Mouse (Mus musculus) midbrain, postnatal 0 days (tissue): ENCODE results near the gene Eif2b5. TPM values are rescaled to one million over a fixed set of nuclear protein-coding genes. Genes with fewer than 3 reads are reported as not detected.

Experiments used
- ATAC-seq: fragments of 200-750 bp; cut with Nextera tagmentation; 2 replicates; pipeline ENCODE4 v1.8.0; 2017; ENCODE audit warnings: moderate number of reproducible peaks, mild to moderate bottlenecking, moderate TSS enrichment, moderate library complexity; ENCODE audit not compliant: low FRiP score
- DNase-seq: peaks from one replicate; pipeline ENCODE4 v3.0.0-alpha.2; 2015; ENCODE audit warnings: low spot score
- H3K27ac ChIP-seq: fragments of 300-500 bp; sonication (generic); 2 replicates; pipeline ENCODE4 v1.5.1; 2014; ENCODE audit warnings: low read depth, mild to moderate bottlenecking, low read length, mixed read lengths
- H3K27me3 ChIP-seq: fragments of 300-500 bp; sonication (generic); 2 replicates; pipeline ENCODE4 v1.6.1; 2014; ENCODE audit warnings: low read length, control low read depth, mixed read lengths; ENCODE audit not compliant: insufficient read depth
- H3K36me3 ChIP-seq: fragments of 300-500 bp; sonication (generic); 2 replicates; pipeline ENCODE4 v1.6.1; 2014; ENCODE audit warnings: low read length, control low read depth, mixed read lengths; ENCODE audit not compliant: insufficient read depth
- H3K4me1 ChIP-seq: fragments of 300-500 bp; sonication (generic); 2 replicates; pipeline ENCODE4 v1.6.1; 2014; ENCODE audit warnings: mild to moderate bottlenecking, control low read depth, antibody characterized with exemption, low read length, mixed read lengths; ENCODE audit not compliant: insufficient read depth
- H3K4me2 ChIP-seq: fragments of 300-500 bp; sonication (generic); 2 replicates; pipeline ENCODE4 v1.6.1; 2014; ENCODE audit warnings: low read depth, mild to moderate bottlenecking, low read length, mixed read lengths; ENCODE audit not compliant: poor library complexity, severe bottlenecking
- H3K4me3 ChIP-seq: fragments of 300-500 bp; sonication (generic); 2 replicates; pipeline ENCODE4 v1.5.1; 2014; ENCODE audit warnings: low read depth, mild to moderate bottlenecking, low read length, moderate library complexity
- H3K9ac ChIP-seq: fragments of 300-500 bp; sonication (generic); replicated peaks from 2 replicates; pipeline ENCODE4 v1.6.1; 2014; ENCODE audit warnings: mild to moderate bottlenecking, low read length, moderate library complexity, mixed read lengths; ENCODE audit not compliant: poor library complexity, severe bottlenecking
- H3K9me3 ChIP-seq: fragments of 300-500 bp; sonication (generic); 2 replicates; pipeline ENCODE4 v1.6.1; 2016; ENCODE audit warnings: low read length, control low read depth
- CTCF ChIP-seq: IDR thresholded peaks from 2 replicates; pipeline ENCODE4 v1.5.1; 2016; ENCODE audit warnings: antibody characterized with exemption, mild to moderate bottlenecking
- WGBS: fragments of 180-500 bp; shearing (Covaris S2); extraction: QIAGEN DNeasy Blood & Tissue Kit; methylation state at CpG from one replicate; pipeline ENCODE4 v1.1.7; 2014; 5-methylcytosine and 5-hydroxymethylcytosine counted together
- polyA plus RNA-seq: library from polyadenylated mRNA; unstranded; fragments of >200 nt; fragmentation: Nextera tagmentation; extraction: Ambion mirVana; gene quantifications from 2 replicates; pipeline ENCODE4 v1.2.1, GENCODE M21; 2015
- total RNA-seq: library from RNA; depleted of rRNA; stranded (reverse); fragments of >200 nt; gene quantifications from 2 replicates; pipeline ENCODE4 v1.2.3, GENCODE M21; 2014; rRNA removed

The Eif2b5 gene
- total and polyA plus RNA-seq, 2 experiments from 2014 or later = 70.0 to 87.2 TPM

- Histone ChIP-seq H3K9me3 (no peaks in the 10 kb centered on the region), H3K9ac (no peak overlapping the region), H3K36me3 (peaks cover 72% of the 10 kb centered on the region), H3K4me3 (no peak overlapping the region), H3K4me2 (no peak overlapping the region), H3K4me1 (no peaks in the 10 kb centered on the region), H3K27me3 (no peaks in the 10 kb centered on the region), H3K27ac (no peak overlapping the region)
- 76% methylated on average over 7 of the region's 7 CpGs for WGBS
- no peak for ATAC-seq
- TF ChIP-seq CTCF = no peak
- no peak for DNase-seq
Measured at GRCm38 (mm10) chr16:20557381-20557780, 58.8 kb downstream of the Eif2b5 start.

Other genes with a start within 250 kb of the Eif2b5 start
- gene Parl, start 196.4 kb upstream of the Eif2b5 start, total RNA-seq = 31.8 and 104 TPM in 2 replicates
- 81.8 and 82.3 TPM in 2 replicates for gene Parl, start 196.4 kb upstream of the Eif2b5 start, polyA plus RNA-seq
- gene Cyp2ab1, start 173.4 kb upstream of the Eif2b5 start, total RNA-seq = not detected in 2 replicates
- not detected in 2 replicates for gene Cyp2ab1, start 173.4 kb upstream of the Eif2b5 start, polyA plus RNA-seq
- gene Abcc5, start 72.4 kb upstream of the Eif2b5 start, total RNA-seq = 68.7 and 90.1 TPM in 2 replicates
- 98.7 and 110 TPM in 2 replicates for gene Abcc5, start 72.4 kb upstream of the Eif2b5 start, polyA plus RNA-seq
- 44.9 and 46.3 TPM in 2 replicates for gene Dvl3, start 18.2 kb downstream of the Eif2b5 start, total RNA-seq
- gene Dvl3, start 18.2 kb downstream of the Eif2b5 start, polyA plus RNA-seq = 24.6 and 29.5 TPM in 2 replicates
- 975 and 994 TPM in 2 replicates for gene Ap2m1, start 36.7 kb downstream of the Eif2b5 start, total RNA-seq
- 1,551 and 1,562 TPM in 2 replicates for gene Ap2m1, start 36.7 kb downstream of the Eif2b5 start, polyA plus RNA-seq
- 65.3 and 76.0 TPM in 2 replicates for gene Abcf3, start 49.8 kb downstream of the Eif2b5 start, total RNA-seq
- 73.1 and 75.2 TPM in 2 replicates for gene Abcf3, start 49.8 kb downstream of the Eif2b5 start, polyA plus RNA-seq
- gene Vwa5b2, start 90.7 kb downstream of the Eif2b5 start, total RNA-seq = 65.7 and 66.6 TPM in 2 replicates
- 35.5 and 36.4 TPM in 2 replicates for gene Vwa5b2, start 90.7 kb downstream of the Eif2b5 start, polyA plus RNA-seq
- 5.2 and 6.8 TPM in 2 replicates for gene Eef1akmt4, start 112.8 kb downstream of the Eif2b5 start, total RNA-seq
- gene Eef1akmt4, start 112.8 kb downstream of the Eif2b5 start, polyA plus RNA-seq = 3.3 TPM in 2 replicates
- gene Gm49333, start 112.8 kb downstream of the Eif2b5 start, total RNA-seq = not detected in 2 replicates
- gene Gm49333, start 112.8 kb downstream of the Eif2b5 start, polyA plus RNA-seq = not detected in 2 replicates
- gene Alg3, start 112.9 kb downstream of the Eif2b5 start, total RNA-seq = 21.3 and 38.2 TPM in 2 replicates
- gene Alg3, start 112.9 kb downstream of the Eif2b5 start, polyA plus RNA-seq = 32.7 and 36.4 TPM in 2 replicates
- gene Camk2n2, start 122.5 kb downstream of the Eif2b5 start, total RNA-seq = 86.3 and 111 TPM in 2 replicates
- 85.4 and 87.6 TPM in 2 replicates for gene Camk2n2, start 122.5 kb downstream of the Eif2b5 start, polyA plus RNA-seq
- 24.4 and 26.9 TPM in 2 replicates for gene Ece2, start 131.0 kb downstream of the Eif2b5 start, total RNA-seq
- 16.7 and 16.9 TPM in 2 replicates for gene Ece2, start 131.0 kb downstream of the Eif2b5 start, polyA plus RNA-seq
- gene Psmd2, start 152.8 kb downstream of the Eif2b5 start, total RNA-seq = 201 and 235 TPM in 2 replicates
- 311 and 316 TPM in 2 replicates for gene Psmd2, start 152.8 kb downstream of the Eif2b5 start, polyA plus RNA-seq
- gene Eif4g1, start 169.5 kb downstream of the Eif2b5 start, total RNA-seq = 403 and 430 TPM in 2 replicates
- gene Eif4g1, start 169.5 kb downstream of the Eif2b5 start, polyA plus RNA-seq = 102 and 118 TPM in 2 replicates
- 152 and 173 TPM in 2 replicates for gene Fam131a, start 194.4 kb downstream of the Eif2b5 start, total RNA-seq
- gene Fam131a, start 194.4 kb downstream of the Eif2b5 start, polyA plus RNA-seq = 70.9 and 75.9 TPM in 2 replicates
- gene Polr2h, start 218.8 kb downstream of the Eif2b5 start, total RNA-seq = 40.0 and 40.3 TPM in 2 replicates
- 72.3 and 84.6 TPM in 2 replicates for gene Polr2h, start 218.8 kb downstream of the Eif2b5 start, polyA plus RNA-seq
- gene Clcn2, start 218.9 kb downstream of the Eif2b5 start, total RNA-seq = 61.9 and 69.4 TPM in 2 replicates
- 21.1 and 21.9 TPM in 2 replicates for gene Clcn2, start 218.9 kb downstream of the Eif2b5 start, polyA plus RNA-seq
- 17.1 and 18.1 TPM in 2 replicates for gene Chrd, start 234.3 kb downstream of the Eif2b5 start, total RNA-seq
- gene Chrd, start 234.3 kb downstream of the Eif2b5 start, polyA plus RNA-seq = 4.1 TPM in 2 replicates
- 0.71 and 1.8 TPM in 2 replicates for gene Thpo, start 235.7 kb downstream of the Eif2b5 start, total RNA-seq
- 0.76 and 0.81 TPM in 2 replicates for gene Thpo, start 235.7 kb downstream of the Eif2b5 start, polyA plus RNA-seq